Mouse (Mus musculus) neutrophil, adult 59 days (primary cell): ENCODE data around the gene Casp4. TPM values are rescaled to one million over a fixed set of nuclear protein-coding genes. Genes with fewer than 3 reads are reported as not detected.

Source experiments
- total RNA-seq, 2 experiments: library from RNA; stranded (reverse); gene quantifications; 1 replicate in 1 of 2; 2 replicates in 1 of 2; pipeline ENCODE4 v1.2.4; 2023

Gene Casp4
- 10 to 100 TPM; 54.5 to 57.2 TPM for total RNA-seq

DNA sequence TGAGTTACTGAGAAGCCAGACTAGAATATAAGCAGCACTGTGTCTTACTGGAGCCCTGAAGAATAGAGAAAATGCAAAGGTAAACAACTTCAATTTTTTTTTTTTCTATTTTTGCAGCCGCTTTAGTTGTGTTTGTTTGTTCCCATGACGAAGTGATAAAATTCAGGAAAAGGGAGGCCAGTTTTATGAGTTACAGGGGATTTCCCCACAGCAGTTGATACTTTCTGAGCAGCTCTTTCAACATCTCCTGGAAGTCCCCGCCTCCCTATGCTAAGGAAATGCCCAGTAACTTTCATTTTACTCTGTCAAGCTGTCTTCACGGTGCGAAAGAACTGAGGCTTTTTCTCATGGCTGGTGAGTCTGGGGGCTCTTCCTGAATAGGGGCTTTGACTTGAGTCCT lies at the start of gene Casp4:
Gene Casp4 (plus strand): TSS at position 268 of the 400 bp plus-strand sequence.

DNA sequence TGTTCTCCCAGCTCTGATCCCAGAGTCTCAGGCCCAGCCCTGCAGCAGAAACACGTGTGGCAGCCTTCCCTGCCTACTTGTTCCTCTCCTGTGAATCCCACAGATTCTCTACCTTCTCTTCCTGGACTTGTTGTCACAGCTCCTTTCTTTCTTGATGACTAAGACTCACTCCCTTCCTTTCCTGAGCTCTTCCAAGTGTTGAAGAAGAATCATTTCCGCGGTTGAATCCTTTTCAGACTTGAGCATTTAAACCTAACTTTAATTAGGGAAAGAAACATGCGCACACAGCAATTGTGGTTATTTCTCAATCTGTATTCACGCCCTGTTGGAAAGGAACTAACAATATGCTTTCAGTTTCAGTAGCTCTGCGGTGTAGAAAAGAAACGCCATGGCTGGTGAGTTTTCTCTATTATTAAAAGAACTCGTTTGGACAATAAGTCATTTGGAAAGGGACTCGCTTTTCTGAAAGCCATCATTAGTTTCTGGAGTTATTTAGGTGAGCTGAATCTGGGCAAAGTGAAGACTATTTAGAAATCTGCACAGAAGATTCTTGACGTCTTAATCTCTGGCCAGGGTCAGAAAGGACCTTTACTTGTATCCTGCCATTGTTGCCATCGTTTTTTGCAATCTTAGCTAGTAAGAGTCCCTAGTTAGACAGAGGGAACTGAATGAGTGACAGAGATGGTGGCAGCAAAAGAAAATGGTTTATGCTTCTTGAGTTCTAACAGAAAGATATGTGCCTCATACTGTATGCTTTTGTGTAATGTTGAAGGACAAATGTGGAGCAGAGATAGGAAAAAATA lies 10.1 kb upstream of the Casp4 start, which contains the start of gene Casp1:
Gene Casp1 (plus strand): TSS at position 189 of the 803 bp plus-strand sequence.

DNA sequence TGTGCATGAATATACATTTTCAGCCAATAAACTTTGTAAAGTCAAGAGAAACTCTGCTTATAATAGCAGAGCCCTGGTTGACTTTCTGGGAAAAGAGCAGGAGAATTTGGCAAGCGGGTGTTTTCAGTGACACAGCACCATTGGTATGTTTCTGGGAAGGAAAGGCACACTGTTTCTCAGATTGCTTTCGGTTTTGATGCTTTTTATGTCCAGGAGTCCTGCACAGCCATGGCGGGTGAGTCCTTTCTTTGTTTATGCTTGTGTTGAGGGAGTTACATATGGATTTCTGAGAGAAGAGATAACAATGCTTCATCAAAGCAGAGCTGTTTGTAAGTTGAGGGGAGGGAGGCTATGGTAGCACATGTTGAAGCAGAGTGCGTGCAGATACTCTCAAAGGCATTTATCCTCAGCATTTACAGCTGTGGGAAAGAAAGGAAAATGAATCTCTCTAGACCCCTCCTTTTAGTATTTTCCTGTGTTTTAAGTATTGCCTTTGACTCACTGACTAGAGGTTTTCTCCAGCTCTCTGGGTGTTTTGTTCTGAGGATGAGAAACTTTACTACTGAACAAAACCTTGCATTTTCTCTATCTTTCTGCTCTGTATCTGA lies 36.8 kb downstream of the Casp4 start, which contains the start of gene Casp12:
Gene Casp12 (plus strand): TSS at position 140 of the 608 bp plus-strand sequence.

Other genes with a start within 250 kb of the Casp4 start
- 10 to 100 TPM; 36.0 to 44.0 TPM for gene Casp1, start 10.3 kb upstream of the Casp4 start, total RNA-seq
- under 1 TPM; 0.97 to 1.00 TPM for gene Casp12, start 36.6 kb downstream of the Casp4 start, total RNA-seq